12 mouse cellular contexts compared by ENCODE assay signal in genomic region chr10:81362336-81362949, GRCm38 (mm10). TPM values are rescaled to one million over a fixed set of nuclear protein-coding genes. Genes with fewer than 3 reads are reported as not detected.
A peak's percentile ranks its signal among the peaks of the same experiment; 100 is the strongest.
DNase-seq lines count a peak whose midpoint lies in the region; ATAC-seq and TF ChIP-seq lines count a peak whose summit lies in the region.
"Had no signal": no experiment of that assay in that cellular context is flagged by ENCODE, and none has a peak within 500 bp of the region (broad histone marks: within the 10 kb centered on the region; RNA-seq: fewer than 3 reads in every experiment).

No protein-coding gene starts in this region.

- no peaks in the 10 kb centered on the region for H3K27me3 ChIP-seq in lung, postnatal 0 days (replicated peaks; ENCODE audit: insufficient read depth, low read length)
- H3K27me3 ChIP-seq in intestine, postnatal 0 days (replicated peaks; ENCODE audit: control insufficient read depth, insufficient read depth, low read length): no peaks in the 10 kb centered on the region

- H3K9me3 ChIP-seq in lung, postnatal 0 days (ENCODE audit: low read length): no peaks in the 10 kb centered on the region
- H3K9me3 ChIP-seq in intestine, postnatal 0 days (ENCODE audit: control insufficient read depth): no peaks in the 10 kb centered on the region
- H3K9me3 ChIP-seq: forebrain, embryonic 13.5 days had no signal

- no peak overlapping the region for H3K4me3 ChIP-seq in lung, postnatal 0 days (ENCODE audit: low read depth, low read length)
- H3K4me3 ChIP-seq in intestine, postnatal 0 days (ENCODE audit: low read depth, low read length): no peak overlapping the region
- H3K4me3 ChIP-seq: forebrain, embryonic 13.5 days had no signal

- TF ChIP-seq CTCF in lung, postnatal 0 days (IDR thresholded peaks at IDR 0.05): no peak
- TF ChIP-seq CTCF in intestine, postnatal 0 days (IDR thresholded peaks at IDR 0.05; ENCODE audit: low read depth): no peak

- 42% methylated on average over 12 of the region's 12 CpGs for whole genome bisulfite sequencing in lung, postnatal 0 days
- WGBS in intestine, postnatal 0 days: 47% methylated on average over 12 of the region's 12 CpGs

- peak; percentile 52 for DNase-seq in adrenal gland, postnatal 14 days
- no peak for DNase-seq in adrenal gland, adult 8-10 months
- no peak for DNase-seq in lung, postnatal 0 days (ENCODE audit: low spot score)
- no peak for DNase-seq in lung, postnatal 25 days (ENCODE audit: low spot score)
- DNase-seq in spleen, postnatal 36 days (ENCODE audit: low spot score in 2 of 2): peak; percentile 56 to 77
- DNase-seq in kidney, postnatal 4 days: no peak
- DNase-seq: cerebellum, postnatal 25 days; lung, postnatal 36 days had no signal

- no peak overlapping the region for H3K9ac ChIP-seq in lung, postnatal 0 days (replicated peaks; ENCODE audit: low read depth)
- H3K9ac ChIP-seq in intestine, postnatal 0 days (ENCODE audit: low read depth, low read length): no peak overlapping the region
- H3K9ac ChIP-seq: forebrain, embryonic 13.5 days had no signal

- H3K27ac ChIP-seq in lung, postnatal 0 days (ENCODE audit: low read length): peak overlapping the region; percentile 44; the same call in 1 of the 2 replicates
- H3K27ac ChIP-seq in intestine, postnatal 0 days (ENCODE audit: low read depth, low read length): 0 out of 2 replicates have a peak overlapping the region, but pooled peaks have one; percentile 21
- H3K27ac ChIP-seq: forebrain, embryonic 13.5 days had no signal

- no peak overlapping the region for H3K4me2 ChIP-seq in lung, postnatal 0 days (replicated peaks; ENCODE audit: low read depth, low read length)
- no peak overlapping the region for H3K4me2 ChIP-seq in intestine, postnatal 0 days (replicated peaks; ENCODE audit: low read depth)
- H3K4me2 ChIP-seq: forebrain, embryonic 13.5 days had no signal

- no peak for TF ChIP-seq EP300 in lung, postnatal 0 days (IDR thresholded peaks at IDR 0.05)

- peaks cover 3% of the 10 kb centered on the region; the same call in 1 of the 2 replicates for H3K36me3 ChIP-seq in lung, postnatal 0 days (ENCODE audit: insufficient read depth, low read length)
- peaks cover 32% of the 10 kb centered on the region for H3K36me3 ChIP-seq in intestine, postnatal 0 days (ENCODE audit: control insufficient read depth, insufficient read depth)

- ATAC-seq in lung, postnatal 0 days: peak; percentile 12
- ATAC-seq in intestine, postnatal 0 days: peak; percentile 3; the same call in 1 of the 2 replicates
- no peak for ATAC-seq in CD4-positive, CD25-positive, alpha-beta regulatory T cell, adult 4 months
- ATAC-seq: forebrain, embryonic 13.5 days had no signal

- peaks cover 26% of the 10 kb centered on the region for H3K4me1 ChIP-seq in lung, postnatal 0 days (ENCODE audit: insufficient read depth, low read depth, low read length)
- H3K4me1 ChIP-seq in intestine, postnatal 0 days (replicated peaks; ENCODE audit: control insufficient read depth, insufficient read depth, low read length): peaks cover 40% of the 10 kb centered on the region

RNA-seq across cellular contexts. Expression of gene 4930404N11Rik, which starts 3.2 kb away (rescaled TPM):
- total RNA-seq in adrenal gland, postnatal 14 days (2021): 2.0 and 2.1 TPM in 2 replicates
- 1 to 10 TPM; 1.6 to 5.3 (median 2.4) TPM for total RNA-seq in adrenal gland, adult 8-10 months (2022)
- 5.4 and 6.6 TPM in 2 replicates for polyA plus RNA-seq in lung, postnatal 0 days (2015; fragmentation: Nextera tagmentation; extraction: Ambion mirVana)
- 0.85 and 1.5 TPM in 2 replicates for polyA plus RNA-seq in intestine, postnatal 0 days (2015; fragmentation: Nextera tagmentation; extraction: Ambion mirVana)
- polyA plus RNA-seq in CD4-positive, CD25-positive, alpha-beta regulatory T cell, adult 4 months (2017; shearing (Covaris generic)): 1 to 10 TPM in 1 of 2 experiments, under 1 TPM in 1; 0.34 to 2.0 TPM

RNA-seq across cellular contexts. Expression of gene Mfsd12, which starts 5.2 kb away (rescaled TPM):
- total RNA-seq in adrenal gland, postnatal 14 days (2021): 15.2 and 16.3 TPM in 2 replicates
- 10 to 100 TPM; 18.3 to 25.7 (median 22.0) TPM for total RNA-seq in adrenal gland, adult 8-10 months (2022)
- polyA plus RNA-seq in lung, postnatal 0 days (2015; fragmentation: Nextera tagmentation; extraction: Ambion mirVana): 14.0 and 16.9 TPM in 2 replicates
- polyA plus RNA-seq in intestine, postnatal 0 days (2015; fragmentation: Nextera tagmentation; extraction: Ambion mirVana): 29.6 and 32.8 TPM in 2 replicates
- polyA plus RNA-seq in CD4-positive, CD25-positive, alpha-beta regulatory T cell, adult 4 months (2017; shearing (Covaris generic)): 1 to 10 TPM; 1.3 to 1.5 TPM

RNA-seq across cellular contexts. Expression of gene Hmg20b, which starts 12.2 kb away (rescaled TPM):
- 83.0 and 90.1 TPM in 2 replicates for total RNA-seq in adrenal gland, postnatal 14 days (2021)
- 100 to 1,000 TPM in 3 of 4 experiments, 10 to 100 TPM in 1; 94.2 to 121 (median 112) TPM for total RNA-seq in adrenal gland, adult 8-10 months (2022)
- polyA plus RNA-seq in lung, postnatal 0 days (2015; fragmentation: Nextera tagmentation; extraction: Ambion mirVana): 94.3 and 101 TPM in 2 replicates
- 99.8 and 111 TPM in 2 replicates for polyA plus RNA-seq in intestine, postnatal 0 days (2015; fragmentation: Nextera tagmentation; extraction: Ambion mirVana)
- polyA plus RNA-seq in CD4-positive, CD25-positive, alpha-beta regulatory T cell, adult 4 months (2017; shearing (Covaris generic)): 10 to 100 TPM; 14.4 to 17.3 TPM

RNA-seq across cellular contexts. Expression of gene Fzr1, which starts 15.9 kb away (rescaled TPM):
- 40.5 and 43.3 TPM in 2 replicates for total RNA-seq in adrenal gland, postnatal 14 days (2021)
- total RNA-seq in adrenal gland, adult 8-10 months (2022): 10 to 100 TPM; 47.1 to 52.7 (median 49.9) TPM
- polyA plus RNA-seq in lung, postnatal 0 days (2015; fragmentation: Nextera tagmentation; extraction: Ambion mirVana): 39.5 and 39.7 TPM in 2 replicates
- polyA plus RNA-seq in intestine, postnatal 0 days (2015; fragmentation: Nextera tagmentation; extraction: Ambion mirVana): 40.8 and 45.2 TPM in 2 replicates
- polyA plus RNA-seq in CD4-positive, CD25-positive, alpha-beta regulatory T cell, adult 4 months (2017; shearing (Covaris generic)): 10 to 100 TPM; 12.3 to 16.4 TPM

RNA-seq across cellular contexts. Expression of gene Gipc3, which starts 19.4 kb away (rescaled TPM):
- total RNA-seq in adrenal gland, postnatal 14 days (2021): 4.6 and 5.1 TPM in 2 replicates
- total RNA-seq in adrenal gland, adult 8-10 months (2022): 10 to 100 TPM in 2 of 4 experiments, 1 to 10 TPM in 2; 3.7 to 17.7 (median 9.3) TPM
- 0.33 and 0.55 TPM in 2 replicates for polyA plus RNA-seq in lung, postnatal 0 days (2015; fragmentation: Nextera tagmentation; extraction: Ambion mirVana)
- 0.04 and 0.08 TPM in 2 replicates for polyA plus RNA-seq in intestine, postnatal 0 days (2015; fragmentation: Nextera tagmentation; extraction: Ambion mirVana)
- polyA plus RNA-seq in CD4-positive, CD25-positive, alpha-beta regulatory T cell, adult 4 months (2017; shearing (Covaris generic)): under 1 TPM; 0.15 to 0.28 TPM
- total RNA-seq: neutrophil, adult 5-6 weeks had no signal
- polyA plus RNA-seq: forebrain, embryonic 13.5 days had no signal

Comparison
In these comparisons a context has a peak if more than half of its experiments do, and no peak if none do; other contexts are left out.
1. DNase-seq: peak in adrenal gland, postnatal 14 days (single experiment) and spleen, postnatal 36 days (2 of 2); none in adrenal gland, adult 8-10 months (single experiment), lung, postnatal 0 days (single experiment), lung, postnatal 25 days (single experiment) and kidney, postnatal 4 days (0 of 2).